Mouse (Mus musculus) retina, postnatal 7 days (tissue): ENCODE results near the gene Ank2.

Source experiments
- DNase-seq: peaks from one replicate; pipeline ENCODE4 v3.0.0-alpha.2; 2012; ENCODE audit warnings: low read depth, low spot score

The Ank2 gene

DNA sequence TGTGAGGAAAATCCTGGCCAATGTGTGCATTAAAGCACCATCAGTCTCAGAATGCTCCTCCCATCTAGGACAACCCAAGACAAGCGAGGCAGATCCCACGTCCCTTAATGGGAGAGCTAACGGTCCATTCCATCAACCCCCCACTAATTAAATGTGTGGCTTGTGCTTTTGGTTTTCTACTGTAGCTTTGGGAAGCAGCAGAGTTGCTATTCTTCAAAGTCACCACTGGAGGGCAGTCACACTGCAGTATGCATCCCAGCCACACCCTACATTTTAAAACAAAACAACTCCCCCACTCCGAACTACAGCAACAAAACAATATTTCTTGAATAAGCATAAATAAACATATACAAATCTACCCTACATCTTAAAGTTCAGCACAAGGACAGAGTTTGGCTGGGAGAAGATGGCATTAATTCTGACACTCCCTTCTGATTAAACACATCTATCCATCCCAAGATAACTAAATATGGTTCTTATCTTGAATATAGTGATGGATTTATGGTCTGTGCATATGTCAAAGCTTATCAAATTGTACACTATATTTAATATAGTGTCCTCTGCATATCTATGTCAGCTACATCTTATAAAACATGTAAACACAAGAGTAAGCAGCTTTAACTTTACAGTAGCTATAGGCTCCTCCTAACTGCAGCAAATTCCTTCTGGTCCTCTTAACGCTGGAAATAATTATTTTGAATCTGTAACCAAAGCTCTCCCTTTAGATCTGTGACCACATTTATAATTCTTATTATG lies 315.0 kb downstream of the Ank2 start:
- no peak for DNase-seq

DNA sequence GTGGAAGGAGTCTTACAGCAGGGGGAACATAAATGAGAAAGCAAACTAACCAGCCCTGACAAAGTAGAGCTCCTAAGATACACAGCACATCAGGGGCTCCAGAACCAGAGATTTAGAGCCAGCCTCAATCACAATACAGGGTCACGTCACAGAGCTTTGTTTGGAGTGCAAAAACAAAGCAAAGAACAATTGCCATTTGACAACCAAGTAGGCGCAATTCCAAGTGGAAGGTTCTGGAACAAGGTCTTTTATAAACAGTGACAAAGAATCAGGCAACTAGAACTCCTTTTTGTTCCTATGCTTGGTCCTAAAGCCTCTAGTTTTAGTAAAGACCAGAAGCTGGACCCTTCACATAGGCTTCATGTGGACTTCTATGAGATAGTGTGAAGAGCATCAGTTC lies 326.5 kb downstream of the Ank2 start:
- no peak for DNase-seq

DNA sequence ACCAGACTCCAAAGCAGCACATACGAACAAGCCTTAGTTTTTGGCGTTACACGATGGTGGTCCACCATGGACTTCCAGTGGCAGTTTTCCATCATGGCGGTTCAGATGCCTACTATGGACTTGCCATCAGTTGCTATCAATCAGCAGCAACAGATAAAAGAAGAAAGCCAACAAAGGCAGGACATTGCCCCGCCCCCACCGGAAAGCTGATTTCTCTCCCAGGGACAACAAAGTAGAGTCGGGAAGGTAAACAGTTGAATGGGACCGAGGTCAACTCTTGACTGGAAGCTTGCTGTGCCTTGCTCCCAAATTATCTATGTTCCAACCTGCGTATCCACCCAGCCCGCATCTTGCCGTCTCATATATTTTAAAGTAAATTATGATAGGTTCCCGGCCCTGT lies 328.9 kb downstream of the Ank2 start:
- DNase-seq: no peak

DNA sequence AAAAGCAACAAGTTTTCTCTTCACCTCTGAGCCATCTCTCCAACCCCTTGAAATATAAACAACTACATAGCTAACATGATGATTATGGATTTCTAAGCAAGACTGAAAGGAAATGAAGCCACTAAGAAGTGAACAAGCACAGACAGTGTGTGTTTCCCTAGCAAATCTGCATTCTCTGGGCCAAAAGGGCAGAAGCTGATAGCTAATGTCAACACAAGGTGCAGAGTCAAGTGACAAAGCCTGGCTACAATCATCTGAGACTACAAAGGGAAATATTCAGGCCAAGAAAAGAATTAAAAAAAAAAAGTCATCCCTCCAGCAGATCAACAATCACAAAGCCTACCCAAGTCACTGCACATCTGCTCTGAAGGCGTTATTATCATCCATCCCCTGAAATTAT lies 330.0 kb downstream of the Ank2 start:
- no peak for DNase-seq

DNA sequence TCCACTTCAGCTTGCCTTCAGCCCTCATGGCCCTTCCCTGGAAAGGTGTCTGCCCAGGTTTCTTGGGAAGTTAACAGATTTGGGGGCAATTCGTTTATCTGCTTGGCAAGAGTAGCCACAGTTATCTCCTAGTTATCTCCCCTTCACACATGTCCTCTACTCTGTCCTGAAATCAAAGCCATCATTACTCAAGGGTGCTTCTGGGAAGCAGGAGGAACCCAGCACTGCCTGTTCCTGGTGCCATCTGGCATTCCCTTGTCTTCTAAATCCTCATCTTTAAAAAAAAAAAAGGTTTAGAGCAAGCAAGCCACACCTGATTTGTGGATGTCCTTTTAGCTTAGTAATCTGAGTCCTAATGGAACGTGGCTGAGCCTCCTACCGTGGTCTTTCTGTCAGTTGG lies 335.4 kb downstream of the Ank2 start:
- no peak for DNase-seq

DNA sequence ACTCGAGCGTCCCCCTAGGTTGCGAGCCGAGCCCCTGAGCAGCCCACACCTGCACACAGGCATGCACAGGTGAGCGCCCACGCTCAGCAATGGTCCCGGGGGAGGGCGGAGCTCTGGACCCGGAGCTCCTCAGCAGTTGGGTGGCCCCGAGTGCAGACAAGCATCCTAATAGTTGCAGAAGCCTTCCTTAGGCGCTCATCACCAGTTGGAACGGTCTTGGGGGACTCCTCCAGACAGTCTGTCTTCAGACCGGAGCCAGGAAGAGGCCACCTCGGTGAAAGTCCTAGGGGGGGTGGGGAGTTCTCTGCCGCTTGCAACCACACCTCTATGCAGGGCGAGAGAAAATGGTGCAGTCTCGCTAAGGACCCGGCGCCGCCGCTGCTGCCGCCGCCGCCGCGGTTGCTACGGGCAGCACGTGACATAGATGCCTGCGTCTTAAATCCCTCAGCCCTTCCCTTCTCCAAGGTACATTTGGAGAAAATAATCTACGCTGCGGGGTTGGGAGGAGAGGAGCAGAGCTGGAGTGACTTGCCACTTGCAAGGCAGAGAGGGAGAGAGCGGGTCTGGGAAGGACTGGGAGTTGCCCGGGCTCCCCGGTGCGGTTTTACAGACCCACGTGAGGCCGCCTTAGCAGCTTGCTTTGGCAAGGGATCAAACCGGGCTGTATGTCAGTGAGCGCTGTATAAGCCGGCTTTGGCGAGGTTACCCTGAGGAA lies 337.0 kb downstream of the Ank2 start:
- DNase-seq: peak; percentile 74

DNA sequence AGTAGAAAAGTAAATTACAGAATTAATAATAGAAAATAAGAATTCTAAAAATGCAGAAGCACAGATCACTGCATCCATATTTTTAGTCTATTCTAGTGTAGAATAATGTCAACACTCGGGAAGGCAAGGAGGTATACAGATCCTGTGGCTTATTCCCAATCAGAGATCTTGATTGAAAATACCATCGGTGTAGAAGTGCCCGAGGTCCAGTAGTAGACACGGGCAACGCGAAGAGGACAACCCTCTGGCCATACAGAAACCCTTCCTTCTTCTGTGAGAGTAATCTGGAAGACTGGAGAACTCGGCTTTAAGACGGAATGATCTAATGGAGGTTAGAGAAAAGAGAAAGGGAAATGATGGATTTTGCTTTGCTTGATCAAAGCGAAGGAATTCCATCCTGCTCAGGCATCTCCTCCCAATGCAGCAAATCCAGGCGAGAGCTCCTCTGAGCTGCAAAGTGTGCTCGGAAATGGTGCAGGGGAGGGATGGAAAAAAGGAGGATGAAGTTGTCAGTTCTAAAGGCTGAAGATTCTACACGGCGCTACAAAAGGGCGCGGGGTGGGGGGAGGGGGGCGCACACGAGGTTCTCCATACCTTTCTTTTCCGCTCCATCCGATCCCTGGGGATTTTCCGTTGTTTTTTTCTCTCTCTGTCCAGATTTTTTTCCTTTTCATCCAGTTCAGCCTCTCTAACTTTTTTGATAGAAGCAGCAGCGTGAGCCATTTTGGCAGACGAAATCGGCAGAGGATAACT lies 337.9 kb downstream of the Ank2 start:
- DNase-seq: no peak

DNA sequence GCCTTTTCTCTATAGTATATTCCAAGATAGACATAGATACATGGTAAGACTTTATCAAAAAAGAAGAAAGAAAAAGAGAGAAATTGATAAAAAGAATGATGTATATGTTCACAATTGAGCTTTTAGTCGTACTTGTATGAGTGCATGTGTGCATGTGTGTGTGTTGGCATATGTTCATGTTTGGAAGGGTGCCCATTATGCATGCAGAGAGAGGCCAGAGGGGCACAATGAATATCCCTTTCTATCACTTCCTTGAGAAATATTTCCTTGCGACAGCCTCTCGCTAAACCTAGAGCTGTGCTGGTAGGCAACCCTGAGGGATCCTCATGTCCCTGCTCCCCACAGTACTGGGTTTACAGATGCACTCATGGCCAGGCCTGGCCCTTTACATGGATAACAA lies 341.4 kb downstream of the Ank2 start:
- no peak for DNase-seq

DNA sequence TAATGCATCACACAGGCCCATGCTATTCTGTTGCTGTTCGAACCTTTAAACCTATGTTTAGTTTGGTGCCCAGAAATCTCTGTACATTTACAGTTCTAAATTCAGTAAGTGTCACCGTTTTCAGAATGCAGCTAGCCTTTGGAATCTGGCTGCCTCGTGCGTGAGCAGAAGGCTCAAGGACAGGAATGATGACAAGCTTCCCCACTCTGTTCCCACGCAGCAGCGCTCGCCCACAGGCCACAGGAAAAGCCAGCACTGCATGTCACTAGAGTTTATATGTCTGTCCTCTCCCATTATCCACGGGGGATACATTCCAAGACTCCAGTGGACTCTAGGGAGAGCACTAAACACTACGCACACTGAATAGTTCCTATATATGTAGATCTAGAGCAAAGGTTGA lies 343.1 kb downstream of the Ank2 start:
- no peak for DNase-seq

DNA sequence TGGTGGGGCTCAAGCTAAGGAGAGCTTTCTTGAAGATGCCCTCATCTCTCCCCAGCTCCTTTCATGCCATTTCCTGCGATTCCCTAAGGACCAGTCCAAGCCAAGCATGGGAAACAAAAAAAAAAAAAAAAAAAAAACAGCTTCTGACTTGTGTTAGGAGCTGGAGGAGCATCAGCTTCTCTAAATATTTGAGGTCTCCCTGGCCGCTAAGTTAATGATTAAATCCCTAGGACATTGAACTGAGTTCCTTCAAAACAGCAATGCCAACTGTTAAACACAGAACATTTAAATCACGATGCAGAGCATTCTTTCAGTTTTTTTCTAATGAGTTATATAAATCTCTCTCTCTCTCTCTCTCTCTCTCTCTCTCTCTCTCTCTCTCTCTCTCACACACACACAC lies 345.3 kb downstream of the Ank2 start:
- DNase-seq: no peak

DNA sequence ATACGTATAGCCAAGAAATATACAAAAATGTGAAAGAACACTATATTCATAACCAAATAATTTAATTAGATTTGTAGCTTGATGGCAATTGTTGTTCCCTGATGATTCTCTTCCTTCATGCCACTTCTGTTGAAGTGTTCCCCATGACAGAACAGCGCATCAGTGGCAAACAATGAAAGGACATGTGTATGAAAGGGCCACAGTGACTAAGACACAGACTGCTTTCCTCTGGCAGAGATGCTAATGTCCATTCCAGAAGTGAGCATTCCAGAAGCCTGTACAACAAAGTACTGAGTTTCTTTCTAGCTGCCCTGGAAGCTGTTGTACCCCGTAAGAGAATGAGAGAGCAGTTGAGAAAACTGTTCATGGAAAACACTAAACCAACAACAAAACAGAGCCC lies 345.7 kb downstream of the Ank2 start:
- DNase-seq: no peak

DNA sequence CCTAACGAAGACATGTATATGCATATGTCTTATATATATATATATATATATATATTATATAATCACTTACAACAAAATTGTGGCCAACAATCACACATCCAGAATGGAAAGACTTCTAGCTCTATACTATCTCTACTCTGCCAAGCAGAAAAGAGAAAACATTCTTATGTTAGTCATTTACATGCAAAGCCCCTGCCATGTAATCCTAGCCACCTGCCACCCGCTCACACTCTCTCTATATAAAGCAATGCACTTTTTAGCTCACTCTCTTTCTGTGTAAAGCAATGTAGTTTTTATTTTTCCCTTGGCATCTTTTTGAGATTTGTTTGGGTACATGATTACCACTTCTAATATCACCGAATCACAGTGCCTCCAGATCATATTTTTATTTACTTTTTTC lies 350.5 kb downstream of the Ank2 start:
- DNase-seq: no peak

DNA sequence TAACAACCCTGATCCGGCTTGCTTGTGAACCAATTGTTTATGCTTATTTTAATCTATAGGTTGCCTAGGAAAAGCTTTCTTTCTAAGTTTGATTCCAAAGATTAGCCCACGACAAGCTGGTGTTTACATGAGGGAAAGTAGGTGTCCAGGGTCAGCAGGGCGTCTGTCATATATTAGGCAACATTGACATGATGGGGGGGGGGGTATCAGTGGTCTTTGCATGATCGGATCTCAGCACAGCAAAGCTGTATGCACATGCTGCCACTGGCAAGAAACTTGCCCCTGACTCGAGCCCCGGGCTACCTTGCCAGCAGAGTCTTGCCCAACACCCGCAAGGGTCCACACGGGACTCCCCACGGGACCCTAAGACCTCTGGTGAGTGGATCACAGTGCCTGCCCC lies 358.6 kb downstream of the Ank2 start:
- DNase-seq: no peak

DNA sequence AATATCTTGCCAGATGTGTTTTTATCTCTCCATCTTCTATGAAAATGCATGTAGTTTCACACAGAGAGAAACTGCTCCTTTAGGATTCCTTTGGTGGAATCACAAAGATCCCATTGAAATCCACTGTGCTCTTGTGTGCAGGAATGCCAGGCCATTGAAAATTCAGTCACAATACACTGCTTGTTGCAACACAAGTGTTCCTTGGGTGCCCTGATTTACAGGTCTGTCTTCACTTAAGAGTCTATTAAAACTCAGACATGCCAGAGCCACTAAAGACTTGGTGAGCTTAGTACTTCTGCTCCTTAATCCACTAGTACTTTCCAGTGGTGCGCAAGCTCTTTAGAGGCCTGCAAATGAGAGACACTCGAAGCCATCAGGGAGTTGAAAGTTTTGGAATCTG lies 359.5 kb downstream of the Ank2 start:
- no peak for DNase-seq

DNA sequence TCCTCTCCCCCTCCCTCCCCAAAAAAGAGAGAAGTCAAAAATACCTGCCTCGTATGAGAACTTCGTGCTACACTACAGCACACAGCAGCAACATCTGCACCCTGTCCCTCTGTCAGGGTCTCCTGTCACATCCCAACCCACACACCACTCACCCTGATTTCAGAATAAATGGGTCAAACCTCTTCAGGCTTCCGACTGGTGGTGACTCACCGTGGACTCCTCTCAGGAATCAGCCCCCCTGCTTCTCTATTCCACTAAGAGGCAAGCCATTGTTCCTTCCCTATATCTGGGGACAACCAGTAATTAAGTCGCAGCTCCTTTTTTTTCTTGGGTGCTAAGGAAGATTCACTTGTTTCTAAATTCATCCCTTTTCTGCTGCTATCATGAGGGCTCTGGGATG lies 361.6 kb downstream of the Ank2 start:
- DNase-seq: no peak

DNA sequence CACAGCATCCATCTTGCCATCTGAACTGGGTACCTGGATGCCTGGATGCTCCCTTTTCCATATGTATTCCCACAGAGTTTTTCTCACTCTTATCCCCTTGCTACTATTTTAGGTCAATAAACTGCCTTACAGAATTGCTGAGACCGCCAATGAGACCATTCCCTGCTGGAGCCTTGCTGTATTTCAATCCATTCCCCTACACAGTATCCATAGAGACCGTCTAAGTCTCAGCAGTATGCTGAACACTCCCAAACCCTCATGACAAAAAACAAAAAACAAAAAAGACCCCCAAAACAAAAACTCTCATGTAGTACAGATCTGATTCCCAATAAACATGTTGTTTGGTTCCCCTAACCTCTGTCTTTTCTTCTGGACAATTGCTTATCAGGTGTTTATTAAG lies 365.1 kb downstream of the Ank2 start:
- DNase-seq: no peak

DNA sequence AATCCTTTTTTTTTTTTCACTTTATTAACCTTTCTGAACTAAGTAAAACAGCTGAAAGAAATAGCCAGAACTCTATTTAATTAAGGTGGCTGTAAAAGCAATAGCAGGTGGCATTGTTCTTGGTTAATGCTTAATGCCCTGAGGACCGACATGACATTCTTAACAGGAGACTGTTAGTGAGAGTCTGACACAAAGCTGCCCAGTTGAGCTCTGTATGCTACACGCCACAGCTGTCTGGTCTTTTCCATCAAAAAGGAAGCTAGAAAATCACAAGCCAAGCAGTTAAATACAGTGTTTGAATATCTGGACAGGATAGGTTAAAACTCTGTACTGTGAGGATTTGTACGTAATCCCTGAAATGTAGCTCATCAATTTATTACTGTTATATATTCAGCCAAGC lies 368.1 kb downstream of the Ank2 start:
- DNase-seq: no peak

DNA sequence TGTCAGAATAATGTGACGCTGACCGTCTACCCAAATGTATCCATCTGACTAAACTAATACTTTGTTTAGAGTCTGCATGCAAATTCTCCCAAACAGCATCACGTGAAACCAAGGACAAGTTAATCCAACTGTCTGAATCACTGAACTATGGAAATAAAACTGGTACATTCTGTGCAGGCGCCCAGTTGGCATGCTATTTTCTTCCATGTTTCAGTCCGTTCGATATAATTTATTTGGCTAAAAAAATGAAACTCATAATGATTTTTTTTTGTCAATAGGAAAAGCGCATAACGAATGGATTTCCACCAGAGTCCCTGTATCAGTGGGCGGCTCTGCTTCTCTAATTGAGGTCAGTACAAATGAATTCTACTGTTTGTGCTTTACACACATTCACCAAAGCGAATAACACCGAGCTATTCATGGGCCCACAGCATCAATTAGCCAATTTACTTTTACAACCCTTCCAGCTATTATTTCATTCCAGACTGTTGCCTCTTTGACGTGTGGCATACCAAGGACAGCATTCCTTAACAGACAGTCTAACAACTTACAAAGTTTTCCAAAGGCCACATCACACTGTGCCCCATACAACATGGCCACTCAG lies 368.9 kb downstream of the Ank2 start:
- DNase-seq: no peak

DNA sequence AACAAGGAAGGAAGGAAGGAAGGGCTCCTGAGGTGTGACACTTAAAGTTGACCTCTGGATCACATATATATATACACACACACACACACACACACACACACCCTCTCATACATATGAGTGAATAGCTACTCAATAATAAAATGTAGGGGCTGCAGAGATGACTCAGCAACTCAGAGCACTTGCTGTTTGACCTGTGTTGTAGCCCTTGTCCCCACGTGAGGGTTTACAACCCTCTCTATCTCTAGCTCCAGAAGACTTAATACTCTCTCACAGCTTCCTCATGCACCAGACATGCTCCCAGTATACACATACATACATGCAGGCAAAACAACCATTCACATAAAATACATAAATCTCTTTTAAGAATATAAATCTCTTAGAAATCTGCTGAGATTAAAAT lies 369.4 kb downstream of the Ank2 start:
- DNase-seq: no peak

DNA sequence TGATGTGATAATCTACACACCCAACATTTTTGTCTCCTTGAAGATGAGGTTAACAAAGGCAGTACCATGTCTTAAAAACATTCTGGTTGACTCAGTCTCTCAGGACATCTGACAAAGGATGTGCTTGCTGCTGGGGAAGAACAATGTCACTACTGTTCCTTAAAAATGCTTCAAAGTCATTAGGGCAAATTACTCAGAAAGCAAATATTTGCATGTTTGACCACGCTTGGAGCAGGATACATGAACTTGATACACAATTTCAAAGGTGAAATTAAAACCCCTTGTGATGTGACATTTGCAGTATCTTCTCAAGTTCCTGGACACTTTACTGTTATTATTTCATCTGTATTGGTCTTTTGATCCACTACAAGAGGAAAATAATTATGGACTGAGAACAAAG lies 371.5 kb downstream of the Ank2 start:
- no peak for DNase-seq

DNA sequence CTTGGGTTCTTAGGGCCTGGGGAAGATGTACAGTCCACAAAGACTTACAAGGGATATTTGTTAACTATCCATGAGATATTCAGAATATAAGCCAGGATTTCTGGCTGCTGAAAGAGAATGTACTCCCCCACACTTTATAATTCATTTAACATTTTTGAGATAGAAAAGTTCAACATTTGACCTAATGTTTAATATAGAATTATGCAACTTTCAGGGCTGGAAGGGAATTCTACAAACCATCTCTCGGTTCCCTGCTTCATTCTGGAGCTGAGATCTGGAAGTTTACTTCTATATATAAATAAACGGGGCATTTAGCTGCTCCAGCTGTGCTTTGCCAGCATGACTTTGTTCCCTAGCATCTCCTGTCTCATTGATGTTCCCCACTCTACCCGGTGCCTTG lies 372.9 kb downstream of the Ank2 start:
- no peak for DNase-seq

DNA sequence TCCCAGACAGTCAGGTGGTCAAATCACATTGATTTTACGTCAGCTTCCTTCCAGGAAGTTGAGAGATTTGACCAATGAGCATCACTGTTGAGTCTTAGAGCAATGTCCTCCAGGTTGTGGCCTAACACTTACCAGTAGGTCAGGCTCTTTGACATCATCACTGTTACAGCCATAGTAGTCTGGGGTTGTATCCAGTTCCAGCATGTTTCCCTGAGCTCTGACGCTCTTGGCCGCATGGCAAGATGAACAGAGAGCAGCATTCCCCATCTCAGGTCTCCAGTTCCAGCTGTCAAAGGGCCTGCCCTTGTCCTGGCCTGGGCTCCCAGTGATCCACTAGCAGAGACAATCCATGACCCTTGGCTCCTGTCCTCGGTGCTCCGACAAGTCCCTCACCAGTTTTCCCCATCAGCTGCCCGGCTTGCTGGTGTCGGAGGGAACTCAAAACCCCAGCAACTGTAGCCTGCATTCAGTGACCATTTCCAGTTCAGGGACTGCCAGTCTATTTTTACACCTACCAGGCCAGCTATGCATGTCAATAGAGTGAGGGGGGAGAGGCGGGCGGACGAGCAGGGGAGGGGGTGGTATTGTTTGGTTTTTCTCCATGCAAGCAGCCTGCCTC lies 374.7 kb downstream of the Ank2 start:
- no peak for DNase-seq
